Mouse (Mus musculus) hindbrain, embryonic 13.5 days (tissue): Measurements from ENCODE around the gene Ttc27. TPM values are rescaled to one million over a fixed set of nuclear protein-coding genes. Genes with fewer than 3 reads are reported as not detected.
A peak's percentile ranks its signal among the peaks of the same experiment; 100 is the strongest.
"Not testable (repeated sequence)": the region's sequence is repeated elsewhere in the genome, so short reads cannot be mapped to it uniquely, and the experiment has no call there.

ENCODE experiments used
- ATAC-seq: fragments of 200-750 bp; cut with Nextera tagmentation; 2 replicates; pipeline ENCODE4 v1.8.0; 2017; ENCODE audit warnings: moderate TSS enrichment; ENCODE audit not compliant: low FRiP score
- H3K27ac ChIP-seq: fragments of 300-500 bp; sonication (generic); 2 replicates; pipeline ENCODE4 v1.5.1; 2015; ENCODE audit warnings: inconsistent platforms, mild to moderate bottlenecking, moderate library complexity
- H3K27me3 ChIP-seq: fragments of 300-500 bp; sonication (generic); 2 replicates; pipeline ENCODE4 v1.6.1; 2015; ENCODE audit warnings: mild to moderate bottlenecking, inconsistent platforms
- H3K36me3 ChIP-seq: fragments of 300-500 bp; sonication (generic); 2 replicates; pipeline ENCODE4 v1.6.1; 2015; ENCODE audit warnings: mild to moderate bottlenecking, inconsistent platforms
- H3K4me1 ChIP-seq: fragments of 300-500 bp; sonication (generic); replicated peaks from 2 replicates; pipeline ENCODE4 v1.6.1; 2015; ENCODE audit warnings: inconsistent platforms
- H3K4me2 ChIP-seq: fragments of 300-500 bp; sonication (generic); 2 replicates; pipeline ENCODE4 v1.6.1; 2015; ENCODE audit warnings: inconsistent platforms, mild to moderate bottlenecking, moderate library complexity
- H3K4me3 ChIP-seq: fragments of 300-500 bp; sonication (generic); 2 replicates; pipeline ENCODE4 v1.5.1; 2015; ENCODE audit warnings: mild to moderate bottlenecking, inconsistent platforms
- H3K9ac ChIP-seq: fragments of 300-500 bp; sonication (generic); 2 replicates; pipeline ENCODE4 v1.6.1; 2015; ENCODE audit warnings: mild to moderate bottlenecking, inconsistent platforms
- H3K9me3 ChIP-seq: fragments of 300-500 bp; sonication (generic); 2 replicates; pipeline ENCODE4 v1.6.1; 2016; ENCODE audit warnings: inconsistent platforms
- WGBS: fragments of 180-500 bp; shearing (Covaris S2); methylation state at CpG from one replicate; pipeline ENCODE4 v1.1.7; 2015; 5-methylcytosine and 5-hydroxymethylcytosine counted together
- polyA plus RNA-seq: library from polyadenylated mRNA; unstranded; fragments of >200 nt; fragmentation: Nextera tagmentation; extraction: Ambion mirVana; gene quantifications from 2 replicates; pipeline ENCODE4 v1.2.1, GENCODE M21; 2015

Gene Ttc27
- 15.2 and 18.7 TPM in 2 replicates for polyA plus RNA-seq

GRCm38 (mm10) chr17:74717618-74718151 lies at the start of gene Ttc27:
Gene Ttc27 (plus strand): TSS chr17:74717732.
- peak within 1 kb of the TSS; percentile 72 for H3K4me3 ChIP-seq
- peaks cover 20% of the 10 kb centered on the region; the same call in 1 of the 2 replicates for H3K27me3 ChIP-seq
- ATAC-seq: peak; percentile 91
- peak within 1 kb of the TSS; percentile 79 for H3K4me2 ChIP-seq
- peaks cover 9% of the 10 kb centered on the region for H3K4me1 ChIP-seq
- H3K27ac ChIP-seq: no peak within 1 kb of the TSS
- under 1% methylated on average over 31 of the region's 31 CpGs for whole genome bisulfite sequencing
- peak within 1 kb of the TSS; percentile 75 for H3K9ac ChIP-seq
- H3K36me3 ChIP-seq: peaks cover 15% of the 10 kb centered on the region
- H3K9me3 ChIP-seq: no peaks in the 10 kb centered on the region

- H3K9ac ChIP-seq: no peak overlapping the region
- no peak for ATAC-seq
- H3K27me3 ChIP-seq: no peaks in the 10 kb centered on the region
- H3K4me1 ChIP-seq: no peaks in the 10 kb centered on the region
- WGBS: 100% methylated on average over 1 of the region's 1 CpGs
- H3K9me3 ChIP-seq: no peaks in the 10 kb centered on the region
- peaks cover 65% of the 10 kb centered on the region for H3K36me3 ChIP-seq
- no peak overlapping the region for H3K4me2 ChIP-seq
- no peak overlapping the region for H3K27ac ChIP-seq
- no peak overlapping the region for H3K4me3 ChIP-seq
These were observed 49.5 kb upstream of the Ttc27 start for GRCm38 (mm10) chr17:74668010-74668409.

- Histone ChIP-seq H3K4me3 (no peak overlapping the region), H3K9ac (no peak overlapping the region), H3K27me3 (no peaks in the 10 kb centered on the region), H3K4me2 (no peak overlapping the region), H3K9me3 (no peaks in the 10 kb centered on the region), H3K4me1 (no peaks in the 10 kb centered on the region), H3K36me3 (peaks cover 51% of the 10 kb centered on the region), H3K27ac (no peak overlapping the region)
- no peak for ATAC-seq
- WGBS: 95% methylated on average over 13 of the region's 13 CpGs
These were observed 47.5 kb upstream of the Ttc27 start for GRCm38 (mm10) chr17:74670031-74670430.

GRCm38 (mm10) chr17:74672446-74672845 lies 45.1 kb upstream of the Ttc27 start:
- ATAC-seq: no peak
- WGBS: 88% methylated on average over 4 of the region's 4 CpGs
- no peak overlapping the region for H3K9ac ChIP-seq
- no peak overlapping the region for H3K4me3 ChIP-seq
- no peaks in the 10 kb centered on the region for H3K9me3 ChIP-seq
- no peaks in the 10 kb centered on the region for H3K4me1 ChIP-seq
- no peaks in the 10 kb centered on the region for H3K27me3 ChIP-seq
- H3K4me2 ChIP-seq: no peak overlapping the region
- no peak overlapping the region for H3K27ac ChIP-seq
- H3K36me3 ChIP-seq: peaks cover 49% of the 10 kb centered on the region

- Histone ChIP-seq H3K4me3 (no peak overlapping the region), H3K9me3 (no peaks in the 10 kb centered on the region), H3K9ac (no peak overlapping the region), H3K4me2 (no peak overlapping the region), H3K36me3 (peaks cover 55% of the 10 kb centered on the region), H3K27me3 (no peaks in the 10 kb centered on the region), H3K4me1 (no peaks in the 10 kb centered on the region), H3K27ac (no peak overlapping the region)
- ATAC-seq: no peak
These were observed 44.3 kb upstream of the Ttc27 start for GRCm38 (mm10) chr17:74673251-74673650.

GRCm38 (mm10) chr17:74678061-74678460 lies 39.5 kb upstream of the Ttc27 start:
- H3K4me1 ChIP-seq: no peaks in the 10 kb centered on the region
- ATAC-seq: no peak
- peaks cover 33% of the 10 kb centered on the region for H3K36me3 ChIP-seq
- no peak overlapping the region for H3K9ac ChIP-seq
- H3K9me3 ChIP-seq: no peaks in the 10 kb centered on the region
- H3K27ac ChIP-seq: no peak overlapping the region
- 98% methylated on average over 8 of the region's 8 CpGs for WGBS
- H3K27me3 ChIP-seq: no peaks in the 10 kb centered on the region
- no peak overlapping the region for H3K4me3 ChIP-seq
- no peak overlapping the region for H3K4me2 ChIP-seq

GRCm38 (mm10) chr17:74684927-74685326 lies 32.6 kb upstream of the Ttc27 start:
- 94% methylated on average over 3 of the region's 3 CpGs for WGBS

GRCm38 (mm10) chr17:74688555-74688954 lies 29.0 kb upstream of the Ttc27 start:
- Histone ChIP-seq H3K9me3 (no peaks in the 10 kb centered on the region), H3K4me1 (no peaks in the 10 kb centered on the region), H3K9ac (no peak overlapping the region), H3K4me3 (no peak overlapping the region), H3K36me3 (peaks cover 46% of the 10 kb centered on the region), H3K4me2 (no peak overlapping the region), H3K27me3 (no peaks in the 10 kb centered on the region), H3K27ac (no peak overlapping the region)
- no peak for ATAC-seq
- WGBS: 93% methylated on average over 2 of the region's 2 CpGs

More at GRCm38 (mm10) chr17:74684927-74685326, 32.6 kb upstream of the Ttc27 start:
- ATAC-seq: no peak
- Histone ChIP-seq H3K9ac (no peak overlapping the region), H3K4me1 (no peaks in the 10 kb centered on the region), H3K4me3 (no peak overlapping the region), H3K4me2 (no peak overlapping the region), H3K27me3 (no peaks in the 10 kb centered on the region), H3K27ac (no peak overlapping the region), H3K9me3 (no peaks in the 10 kb centered on the region), H3K36me3 (peaks cover 25% of the 10 kb centered on the region)

- no peak overlapping the region for H3K27ac ChIP-seq
- ATAC-seq: no peak
- H3K4me2 ChIP-seq: no peak overlapping the region
- no peaks in the 10 kb centered on the region for H3K9me3 ChIP-seq
- no peaks in the 10 kb centered on the region for H3K4me1 ChIP-seq
- H3K36me3 ChIP-seq: peaks cover 49% of the 10 kb centered on the region
- H3K9ac ChIP-seq: no peak overlapping the region
- H3K4me3 ChIP-seq: no peak overlapping the region
- WGBS: 93% methylated on average over 4 of the region's 4 CpGs
- no peaks in the 10 kb centered on the region for H3K27me3 ChIP-seq
These were observed 28.1 kb upstream of the Ttc27 start for GRCm38 (mm10) chr17:74689406-74689805.

- 100% methylated on average over 2 of the region's 2 CpGs for WGBS
- H3K4me2 ChIP-seq, H3K27ac ChIP-seq, H3K27me3 ChIP-seq, H3K4me3 ChIP-seq, ATAC-seq, H3K9me3 ChIP-seq, H3K4me1 ChIP-seq, H3K9ac ChIP-seq: not testable (repeated sequence)
- peaks cover 75% of the 10 kb centered on the region for H3K36me3 ChIP-seq
These were observed 15.9 kb upstream of the Ttc27 start for GRCm38 (mm10) chr17:74701661-74702060.

GRCm38 (mm10) chr17:74705480-74705879 lies 12.1 kb upstream of the Ttc27 start:
- WGBS: 88% methylated on average over 5 of the region's 5 CpGs
- Histone ChIP-seq H3K9ac (no peak overlapping the region), H3K36me3 (peaks cover 37% of the 10 kb centered on the region), H3K4me1 (no peaks in the 10 kb centered on the region), H3K4me3 (no peak overlapping the region), H3K27me3 (no peaks in the 10 kb centered on the region), H3K27ac (no peak overlapping the region), H3K4me2 (no peak overlapping the region), H3K9me3 (no peaks in the 10 kb centered on the region)
- ATAC-seq: no peak

- no peak for ATAC-seq
These were observed 10.9 kb upstream of the Ttc27 start for GRCm38 (mm10) chr17:74706593-74706992.

GRCm38 (mm10) chr17:74707637-74708152 lies 9.8 kb upstream of the Ttc27 start:
- no peak; the same call in 1 of the 2 replicates for ATAC-seq
- 84% methylated on average over 7 of the region's 7 CpGs for WGBS
- Histone ChIP-seq H3K9me3 (no peaks in the 10 kb centered on the region), H3K27ac (no peak overlapping the region), H3K27me3 (no peaks in the 10 kb centered on the region), H3K4me1 (no peaks in the 10 kb centered on the region), H3K36me3 (peaks cover 20% of the 10 kb centered on the region), H3K9ac (no peak overlapping the region), H3K4me3 (no peak overlapping the region), H3K4me2 (no peak overlapping the region)

More at GRCm38 (mm10) chr17:74706593-74706992, 10.9 kb upstream of the Ttc27 start:
- no peak overlapping the region for H3K4me2 ChIP-seq
- H3K9ac ChIP-seq: no peak overlapping the region
- H3K4me3 ChIP-seq: no peak overlapping the region
- peaks cover 26% of the 10 kb centered on the region for H3K36me3 ChIP-seq
- H3K9me3 ChIP-seq: no peaks in the 10 kb centered on the region
- no peaks in the 10 kb centered on the region for H3K4me1 ChIP-seq
- no peak overlapping the region for H3K27ac ChIP-seq
- H3K27me3 ChIP-seq: no peaks in the 10 kb centered on the region
